Comparison of ENCODE assay signal across 27 mouse cellular contexts in the genomic region with DNA sequence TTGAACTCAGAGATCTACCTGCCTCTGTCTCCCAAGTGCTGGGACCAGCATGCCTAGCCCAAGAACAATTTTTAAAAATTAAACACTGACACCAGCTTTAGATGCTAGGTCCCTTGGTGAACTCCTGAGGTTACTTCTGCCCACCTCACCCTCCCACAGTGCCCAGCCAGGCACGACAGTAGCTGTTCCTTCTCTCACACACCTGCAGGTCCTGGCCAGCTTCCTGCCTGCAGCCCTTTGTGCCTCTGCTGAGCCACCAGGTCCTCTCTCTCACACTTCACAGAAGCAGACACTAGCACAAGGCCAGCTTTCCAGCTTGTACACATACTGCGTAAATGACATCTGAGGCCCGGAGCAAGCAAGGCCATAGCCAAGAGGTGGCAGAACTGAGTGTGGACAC. TPM values are rescaled to one million over a fixed set of nuclear protein-coding genes. Genes with fewer than 3 reads are reported as not detected.
DNase-seq lines count a peak whose midpoint lies in the region; ATAC-seq lines count a peak whose summit lies in the region.
"Had no signal": no experiment of that assay in that cellular context is flagged by ENCODE, and none has a peak within 500 bp of the region (broad histone marks: within the 10 kb centered on the region; RNA-seq: fewer than 3 reads in every experiment).

No protein-coding gene starts in this region.

- no peak overlapping the region for H3K4me3 ChIP-seq in hindbrain, embryonic 13.5 days
- no peak overlapping the region for H3K4me3 ChIP-seq in hindbrain, embryonic 16.5 days (ENCODE audit: low read length)
- H3K4me3 ChIP-seq: embryonic facial prominence, embryonic 10.5 days; embryonic facial prominence, embryonic 13.5 days; erythroblast, embryonic 14.5 days; forebrain, embryonic 12.5 days; forebrain, embryonic 15.5 days; heart, embryonic 12.5 days; heart, embryonic 15.5 days; hindbrain, embryonic 10.5 days had no signal

- peak; percentile 72 to 76 for DNase-seq in spleen, postnatal 36 days (ENCODE audit: low spot score in 2 of 2)
- no peak for DNase-seq in spleen, postnatal 4 days (ENCODE audit: low spot score in 2 of 2)
- DNase-seq in splenic B cell, adult 2 months (ENCODE audit: low read depth, low spot score): peak; percentile 62
- DNase-seq in T-cell, adult 2 months (ENCODE audit: low spot score): no peak
- DNase-seq: adrenal gland, adult 2 months; adrenal gland, postnatal 14 days; cerebellum, adult 8-10 months; cerebellum, postnatal 10 days; cerebellum, postnatal 36 days; embryo, embryonic 11 days; gastrocnemius, postnatal 25 days; heart, adult 18-20 months; heart, postnatal 10 days; heart, postnatal 36 days had no signal

- peaks cover 26% of the 10 kb centered on the region for H3K4me1 ChIP-seq in hindbrain, embryonic 13.5 days (replicated peaks)
- H3K4me1 ChIP-seq in hindbrain, embryonic 16.5 days (ENCODE audit: control insufficient read depth, insufficient read depth, low read depth, low read length): peaks cover 8% of the 10 kb centered on the region; the same call in 1 of the 2 replicates

- no peak for ATAC-seq in hindbrain, embryonic 13.5 days (ENCODE audit: low FRiP score)
- ATAC-seq in hindbrain, embryonic 16.5 days: no peak
- ATAC-seq: forebrain, embryonic 15.5 days; Patski had no signal

- H3K27ac ChIP-seq in hindbrain, embryonic 13.5 days: no peak overlapping the region
- no peak overlapping the region for H3K27ac ChIP-seq in hindbrain, embryonic 16.5 days (ENCODE audit: low read depth, low read length)
- H3K27ac ChIP-seq: embryonic facial prominence, embryonic 10.5 days; embryonic facial prominence, embryonic 13.5 days; forebrain, embryonic 12.5 days; forebrain, embryonic 15.5 days; heart, embryonic 15.5 days; hindbrain, embryonic 10.5 days; hindbrain, embryonic 14.5 days had no signal

- H3K9ac ChIP-seq in hindbrain, embryonic 13.5 days: 0 out of 2 replicates have a peak overlapping the region, but pooled peaks have one; percentile 1
- H3K9ac ChIP-seq in hindbrain, embryonic 16.5 days (ENCODE audit: low read depth, low read length): no peak overlapping the region
- H3K9ac ChIP-seq: embryonic facial prominence, embryonic 13.5 days; forebrain, embryonic 12.5 days; forebrain, embryonic 15.5 days; heart, embryonic 12.5 days; heart, embryonic 15.5 days; hindbrain, embryonic 14.5 days had no signal

- 0 out of 2 replicates have a peak, but pooled peaks cover 5% of the 10 kb centered on the region for H3K27me3 ChIP-seq in hindbrain, embryonic 13.5 days
- H3K27me3 ChIP-seq in hindbrain, embryonic 16.5 days (replicated peaks; ENCODE audit: control insufficient read depth, insufficient read depth, low read length): no peaks in the 10 kb centered on the region
- H3K27me3 ChIP-seq in splenic B cell, adult 2 months (ENCODE audit: control insufficient read depth, insufficient read depth, low read length, poor library complexity, severe bottlenecking): no peaks in the 10 kb centered on the region
- H3K27me3 ChIP-seq: embryonic facial prominence, embryonic 13.5 days; forebrain, embryonic 15.5 days; heart, embryonic 15.5 days; Patski had no signal

- no peak overlapping the region for H3K4me2 ChIP-seq in hindbrain, embryonic 13.5 days
- H3K4me2 ChIP-seq in hindbrain, embryonic 16.5 days (ENCODE audit: low read length): no peak overlapping the region
- H3K4me2 ChIP-seq: embryonic facial prominence, embryonic 13.5 days; forebrain, embryonic 12.5 days; forebrain, embryonic 15.5 days; heart, embryonic 12.5 days; heart, embryonic 15.5 days; hindbrain, embryonic 14.5 days had no signal

- no peaks in the 10 kb centered on the region for H3K9me3 ChIP-seq in hindbrain, embryonic 13.5 days
- no peaks in the 10 kb centered on the region for H3K9me3 ChIP-seq in hindbrain, embryonic 16.5 days (ENCODE audit: control insufficient read depth, low read length)
- H3K9me3 ChIP-seq: embryonic facial prominence, embryonic 10.5 days; embryonic facial prominence, embryonic 13.5 days; forebrain, embryonic 12.5 days; forebrain, embryonic 15.5 days; G1E; heart, embryonic 12.5 days; heart, embryonic 15.5 days; hindbrain, embryonic 10.5 days had no signal

- peaks cover 51% of the 10 kb centered on the region for H3K36me3 ChIP-seq in hindbrain, embryonic 13.5 days
- peaks cover 24% of the 10 kb centered on the region for H3K36me3 ChIP-seq in hindbrain, embryonic 16.5 days (ENCODE audit: control insufficient read depth, insufficient read depth, low read length)
- H3K36me3 ChIP-seq in splenic B cell, adult 2 months (ENCODE audit: control insufficient read depth, insufficient read depth, low read length, poor library complexity, severe bottlenecking): peaks cover 5% of the 10 kb centered on the region
- H3K36me3 ChIP-seq: forebrain, embryonic 15.5 days; heart, embryonic 15.5 days had no signal

- 92% methylated on average over 3 of the region's 3 CpGs for WGBS in hindbrain, embryonic 13.5 days
- WGBS in hindbrain, embryonic 16.5 days: 93% methylated on average over 3 of the region's 3 CpGs

RNA-seq across cellular contexts. Expression of gene Pqlc2, which starts 5.0 kb away (rescaled TPM):
- 14.3 TPM in 2 replicates for polyA plus RNA-seq in hindbrain, embryonic 13.5 days (2015; fragmentation: Nextera tagmentation; extraction: Ambion mirVana)
- 14.0 and 15.5 TPM in 2 replicates for polyA plus RNA-seq in hindbrain, embryonic 16.5 days (2015; fragmentation: Nextera tagmentation; extraction: Ambion mirVana)

RNA-seq across cellular contexts. Expression of gene Akr7a5, which starts 5.0 kb away (rescaled TPM):
- 58.7 and 60.0 TPM in 2 replicates for polyA plus RNA-seq in hindbrain, embryonic 13.5 days (2015; fragmentation: Nextera tagmentation; extraction: Ambion mirVana)
- polyA plus RNA-seq in hindbrain, embryonic 16.5 days (2015; fragmentation: Nextera tagmentation; extraction: Ambion mirVana): 64.7 and 65.5 TPM in 2 replicates

RNA-seq across cellular contexts. Expression of gene Mrto4, which starts 46.9 kb away (rescaled TPM):
- 88.1 and 97.5 TPM in 2 replicates for polyA plus RNA-seq in hindbrain, embryonic 13.5 days (2015; fragmentation: Nextera tagmentation; extraction: Ambion mirVana)
- 82.7 and 84.5 TPM in 2 replicates for polyA plus RNA-seq in hindbrain, embryonic 16.5 days (2015; fragmentation: Nextera tagmentation; extraction: Ambion mirVana)

RNA-seq across cellular contexts. Expression of gene Emc1, which starts 46.9 kb away (rescaled TPM):
- polyA plus RNA-seq in hindbrain, embryonic 13.5 days (2015; fragmentation: Nextera tagmentation; extraction: Ambion mirVana): 36.2 and 42.2 TPM in 2 replicates
- polyA plus RNA-seq in hindbrain, embryonic 16.5 days (2015; fragmentation: Nextera tagmentation; extraction: Ambion mirVana): 45.3 and 49.1 TPM in 2 replicates

RNA-seq across cellular contexts. Expression of gene Ubr4, which starts 46.9 kb away (rescaled TPM):
- 73.7 and 76.4 TPM in 2 replicates for polyA plus RNA-seq in hindbrain, embryonic 13.5 days (2015; fragmentation: Nextera tagmentation; extraction: Ambion mirVana)
- polyA plus RNA-seq in hindbrain, embryonic 16.5 days (2015; fragmentation: Nextera tagmentation; extraction: Ambion mirVana): 82.1 and 84.6 TPM in 2 replicates

Comparison
In these comparisons a context has a peak if more than half of its experiments do, and no peak if none do; other contexts are left out.
1. DNase-seq: peak in spleen, postnatal 36 days (2 of 2) and splenic B cell, adult 2 months (single experiment); none in spleen, postnatal 4 days (0 of 2) and T-cell, adult 2 months (single experiment).